In genomic region chr5:113154441-113154840, GRCm38 (mm10) we compare ENCODE assay signal across 15 mouse cellular contexts.
A peak's percentile ranks its signal among the peaks of the same experiment; 100 is the strongest.
DNase-seq lines count a peak whose midpoint lies in the region; ATAC-seq and TF ChIP-seq lines count a peak whose summit lies in the region.
"Had no signal": no experiment of that assay in that cellular context is flagged by ENCODE, and none has a peak within 500 bp of the region (broad histone marks: within the 10 kb centered on the region; RNA-seq: fewer than 3 reads in every experiment).

No protein-coding gene starts in this region.

- peaks cover 64% of the 10 kb centered on the region for H3K4me1 ChIP-seq in intestine, embryonic 15.5 days (replicated peaks)
- peaks cover 2% of the 10 kb centered on the region; the same call in 1 of the 2 replicates for H3K4me1 ChIP-seq in intestine, postnatal 0 days (replicated peaks; ENCODE audit: control insufficient read depth, insufficient read depth, low read length)
- peaks cover 49% of the 10 kb centered on the region for H3K4me1 ChIP-seq in lung, embryonic 16.5 days (replicated peaks; ENCODE audit: control insufficient read depth, insufficient read depth, low read length)
- H3K4me1 ChIP-seq in embryonic facial prominence, embryonic 10.5 days, result peaks cover 72% of the 10 kb centered on the region

- no peaks in the 10 kb centered on the region for H3K9me3 ChIP-seq in intestine, embryonic 15.5 days
- H3K9me3 ChIP-seq in intestine, postnatal 0 days (ENCODE audit: control insufficient read depth), result no peaks in the 10 kb centered on the region
- H3K9me3 ChIP-seq in lung, embryonic 16.5 days (ENCODE audit: control insufficient read depth, low read length), result no peaks in the 10 kb centered on the region
- H3K9me3 ChIP-seq in embryonic facial prominence, embryonic 10.5 days, result no peaks in the 10 kb centered on the region
- H3K9me3 ChIP-seq: forebrain, embryonic 15.5 days; hindbrain, embryonic 15.5 days; limb, embryonic 13.5 days; liver, embryonic 15.5 days; midbrain, embryonic 12.5 days had no signal

- no peak for DNase-seq in lung, postnatal 25 days (ENCODE audit: low spot score)
- DNase-seq in embryonic facial prominence, embryonic 10.5 days (ENCODE audit: low spot score), result no peak
- peak; percentile 51 for DNase-seq in fat pad, adult 2 months (ENCODE audit: extremely low read depth, low read depth, low spot score)
- DNase-seq in cerebellum, postnatal 14 days, result no peak
- DNase-seq in heart, postnatal 25 days (ENCODE audit: low spot score), result no peak
- DNase-seq: thymus, adult 18-20 months had no signal

- H3K9ac ChIP-seq in intestine, embryonic 15.5 days, result no peak overlapping the region
- no peak overlapping the region for H3K9ac ChIP-seq in intestine, postnatal 0 days (ENCODE audit: low read depth, low read length)
- no peak overlapping the region for H3K9ac ChIP-seq in lung, embryonic 16.5 days (ENCODE audit: low read length)
- H3K9ac ChIP-seq: forebrain, embryonic 15.5 days; hindbrain, embryonic 15.5 days; limb, embryonic 13.5 days; liver, embryonic 15.5 days; midbrain, embryonic 12.5 days had no signal

- no peak for ATAC-seq in intestine, embryonic 15.5 days
- ATAC-seq in intestine, postnatal 0 days, result no peak
- ATAC-seq in lung, embryonic 16.5 days (ENCODE audit: low read depth), result no peak
- ATAC-seq: CD4-positive, CD25-positive, alpha-beta regulatory T cell, adult 4 months; forebrain, embryonic 15.5 days had no signal

- intact Hi-C loops in heart, postnatal 25 days (cut with DNase I), result loop anchor here (2.0 kb wide), 1 partner anchor 46 kb away; no protein-coding TSS in a partner anchor

- H3K4me3 ChIP-seq in intestine, embryonic 15.5 days (replicated peaks), result no peak overlapping the region
- no peak overlapping the region for H3K4me3 ChIP-seq in intestine, postnatal 0 days (ENCODE audit: low read depth, low read length)
- H3K4me3 ChIP-seq in lung, embryonic 16.5 days (ENCODE audit: low read length), result no peak overlapping the region
- H3K4me3 ChIP-seq in embryonic facial prominence, embryonic 10.5 days, result no peak overlapping the region
- H3K4me3 ChIP-seq: forebrain, embryonic 15.5 days; hindbrain, embryonic 15.5 days; limb, embryonic 13.5 days; liver, embryonic 15.5 days; midbrain, embryonic 12.5 days had no signal

- TF ChIP-seq CTCF in intestine, postnatal 0 days (IDR thresholded peaks at IDR 0.05; ENCODE audit: low read depth), result no peak

- no peaks in the 10 kb centered on the region for H3K36me3 ChIP-seq in intestine, embryonic 15.5 days
- peaks cover 5% of the 10 kb centered on the region; the same call in 1 of the 2 replicates for H3K36me3 ChIP-seq in intestine, postnatal 0 days (ENCODE audit: control insufficient read depth, insufficient read depth)
- no peaks in the 10 kb centered on the region for H3K36me3 ChIP-seq in lung, embryonic 16.5 days (ENCODE audit: control insufficient read depth, insufficient read depth, low read length)
- H3K36me3 ChIP-seq in embryonic facial prominence, embryonic 10.5 days (replicated peaks), result no peaks in the 10 kb centered on the region
- H3K36me3 ChIP-seq: forebrain, embryonic 15.5 days; hindbrain, embryonic 15.5 days; limb, embryonic 13.5 days; liver, embryonic 15.5 days; midbrain, embryonic 12.5 days had no signal

- H3K27ac ChIP-seq in intestine, embryonic 15.5 days, result peak overlapping the region; percentile 73; the same call in 1 of the 2 replicates
- H3K27ac ChIP-seq in intestine, postnatal 0 days (ENCODE audit: low read depth, low read length), result no peak overlapping the region
- peak overlapping the region; percentile 69 for H3K27ac ChIP-seq in lung, embryonic 16.5 days (ENCODE audit: low read length)
- peak overlapping the region; percentile 48 for H3K27ac ChIP-seq in embryonic facial prominence, embryonic 10.5 days (replicated peaks)
- H3K27ac ChIP-seq: forebrain, embryonic 15.5 days; hindbrain, embryonic 15.5 days; limb, embryonic 13.5 days; liver, embryonic 15.5 days; midbrain, embryonic 12.5 days had no signal

- H3K27me3 ChIP-seq in intestine, embryonic 15.5 days (replicated peaks), result no peaks in the 10 kb centered on the region
- no peaks in the 10 kb centered on the region for H3K27me3 ChIP-seq in intestine, postnatal 0 days (replicated peaks; ENCODE audit: control insufficient read depth, insufficient read depth, low read length)
- no peaks in the 10 kb centered on the region for H3K27me3 ChIP-seq in lung, embryonic 16.5 days (ENCODE audit: control insufficient read depth, insufficient read depth, low read depth, low read length)
- H3K27me3 ChIP-seq in embryonic facial prominence, embryonic 10.5 days (replicated peaks; ENCODE audit: low read depth, poor library complexity, severe bottlenecking), result no peaks in the 10 kb centered on the region
- H3K27me3 ChIP-seq: forebrain, embryonic 15.5 days; hindbrain, embryonic 15.5 days; limb, embryonic 13.5 days; liver, embryonic 15.5 days; midbrain, embryonic 12.5 days had no signal

- H3K4me2 ChIP-seq in intestine, embryonic 15.5 days (replicated peaks), result no peak overlapping the region
- no peak overlapping the region for H3K4me2 ChIP-seq in intestine, postnatal 0 days (replicated peaks; ENCODE audit: low read depth)
- H3K4me2 ChIP-seq in lung, embryonic 16.5 days (ENCODE audit: low read depth, low read length), result no peak overlapping the region
- H3K4me2 ChIP-seq: forebrain, embryonic 15.5 days; hindbrain, embryonic 15.5 days; limb, embryonic 13.5 days; liver, embryonic 15.5 days; midbrain, embryonic 12.5 days had no signal

- 68% methylated on average over 5 of the region's 5 CpGs for WGBS in intestine, embryonic 15.5 days
- WGBS in intestine, postnatal 0 days, result 63% methylated on average over 5 of the region's 5 CpGs
- 58% methylated on average over 5 of the region's 5 CpGs for WGBS in lung, embryonic 16.5 days
- 77% methylated on average over 5 of the region's 5 CpGs for WGBS in embryonic facial prominence, embryonic 10.5 days
